Mouse (Mus musculus) retina, embryonic 14.5 days (tissue): ENCODE measurements around the gene Vmn1r75.

ENCODE experiments used
- DNase-seq: peaks from one replicate; pipeline ENCODE4 v3.0.0-alpha.2; 2015; ENCODE audit warnings: low spot score

The Vmn1r75 gene

GRCm38 (mm10) chr7:11874330-11874729 lies at the start of gene Vmn1r75:
TSS of gene Vmn1r75 (plus strand) at chr7:11874630.
- no peak for DNase-seq

- DNase-seq: no peak
Observed at GRCm38 (mm10) chr7:11833680-11834079, 40.8 kb upstream of the Vmn1r75 start, which contains the start of gene Vmn1r74. TSS of gene Vmn1r74 (plus strand) at chr7:11833980.
